Mouse (Mus musculus): ENCODE data around the gene Tubgcp6.

Gene Tubgcp6

GRCm38 (mm10) chr15:89122649-89123366 is at the start of gene Tubgcp6:
Tubgcp6 (minus strand) TSS chr15:89123112.
- peak; percentile 96 for DNase-seq

GRCm38 (mm10) chr15:89172276-89172935 is 49.5 kb upstream of the Tubgcp6 start:
- no peak for DNase-seq

- DNase-seq: no peak
These were observed 48.7 kb upstream of the Tubgcp6 start for GRCm38 (mm10) chr15:89171526-89172051.

GRCm38 (mm10) chr15:89170102-89170501 is 47.2 kb upstream of the Tubgcp6 start:
- peak; percentile 79 for DNase-seq

DNA sequence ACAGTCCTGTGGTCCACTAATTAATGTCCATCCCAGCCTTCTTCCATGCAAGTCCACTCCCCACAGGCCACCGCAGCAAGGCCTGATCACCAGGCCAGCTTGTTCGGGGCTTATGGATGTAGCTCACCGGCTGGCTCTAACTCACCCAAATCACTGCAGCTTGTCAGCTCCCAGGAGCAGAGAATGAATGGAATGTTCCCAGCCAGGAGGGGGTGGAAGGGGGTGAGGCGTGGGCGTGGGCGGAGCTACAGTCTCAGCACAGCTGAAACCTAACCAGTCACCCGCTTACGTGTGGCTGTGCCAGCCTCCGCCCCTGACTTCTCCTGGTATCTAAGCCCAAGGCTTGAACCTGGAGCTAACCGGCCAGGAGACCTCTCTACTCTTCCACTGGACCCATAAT is 46.5 kb upstream of the Tubgcp6 start:
- DNase-seq: peak; percentile 95

GRCm38 (mm10) chr15:89168922-89169321 is 46.0 kb upstream of the Tubgcp6 start:
- DNase-seq: no peak

DNA sequence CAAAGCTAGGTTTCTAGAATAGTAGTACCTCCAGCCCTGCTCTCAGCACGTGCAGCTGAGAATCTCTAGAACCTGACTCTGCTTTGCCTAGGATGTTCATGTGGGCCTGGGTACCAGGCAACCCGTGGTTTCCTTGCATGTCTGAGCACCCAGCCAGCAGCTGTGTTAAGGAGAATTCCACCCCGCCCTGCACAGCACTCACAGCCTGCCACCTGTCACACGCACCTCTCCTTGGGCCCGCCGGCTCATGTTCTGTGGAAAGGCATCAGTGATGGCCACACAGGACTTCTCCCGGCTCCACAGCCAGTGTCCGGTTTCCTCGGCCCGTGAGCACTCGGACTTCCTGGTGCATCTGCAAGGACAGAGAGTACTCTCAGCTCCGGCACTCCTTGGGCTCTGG is 42.6 kb upstream of the Tubgcp6 start:
- DNase-seq: no peak

- no peak for DNase-seq
These were observed 38.5 kb upstream of the Tubgcp6 start for GRCm38 (mm10) chr15:89161397-89161796.

DNA sequence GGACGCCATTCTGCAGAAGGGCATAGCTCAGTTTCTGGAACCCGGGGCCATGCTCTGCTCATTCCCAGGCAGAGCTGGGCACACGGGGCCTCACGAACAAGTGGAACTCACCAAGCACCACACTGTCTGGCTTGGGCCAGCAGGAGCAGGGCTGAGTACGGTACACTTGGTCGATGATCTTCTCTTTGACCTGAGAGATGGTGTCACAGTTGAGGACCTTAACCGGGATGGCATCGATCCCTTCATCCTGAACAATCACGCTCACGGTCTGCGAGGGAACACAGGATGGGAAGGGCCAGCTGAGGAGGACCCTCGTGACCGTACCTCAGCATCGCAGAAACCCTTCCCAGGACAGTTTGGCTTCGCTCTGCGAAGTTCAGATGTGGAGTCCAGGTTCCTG is 35.6 kb upstream of the Tubgcp6 start:
- DNase-seq: no peak

DNA sequence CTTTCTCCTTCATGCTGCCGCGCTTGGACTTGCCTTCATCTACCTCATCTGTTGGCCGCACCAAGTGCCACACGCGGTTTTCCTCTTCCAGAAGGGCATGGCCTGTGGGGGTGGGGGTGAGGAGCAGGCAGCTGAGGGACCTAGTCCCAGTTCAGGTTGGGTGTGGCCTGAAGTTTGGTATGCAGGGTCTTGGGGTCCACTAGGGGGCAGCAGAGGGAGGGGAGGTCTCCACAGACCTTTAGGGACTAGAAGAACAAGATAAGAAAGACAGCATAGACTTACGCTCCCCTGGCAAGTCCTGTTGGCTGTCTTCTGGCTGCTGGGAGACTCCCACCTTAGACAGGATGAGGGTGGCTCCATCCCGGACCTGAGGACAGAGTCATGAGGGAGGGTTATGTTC is 35.0 kb upstream of the Tubgcp6 start:
- peak; percentile 83 for DNase-seq

- no peak for DNase-seq
These were observed 29.4 kb upstream of the Tubgcp6 start for GRCm38 (mm10) chr15:89152312-89152711.

- no peak for DNase-seq
These were observed 27.1 kb upstream of the Tubgcp6 start for GRCm38 (mm10) chr15:89150041-89150390.

GRCm38 (mm10) chr15:89149271-89150040 is 26.5 kb upstream of the Tubgcp6 start, which contains the start of gene Mapk11:
Mapk11 (minus strand) TSS chr15:89149628.
- DNase-seq: peak; percentile 68

DNA sequence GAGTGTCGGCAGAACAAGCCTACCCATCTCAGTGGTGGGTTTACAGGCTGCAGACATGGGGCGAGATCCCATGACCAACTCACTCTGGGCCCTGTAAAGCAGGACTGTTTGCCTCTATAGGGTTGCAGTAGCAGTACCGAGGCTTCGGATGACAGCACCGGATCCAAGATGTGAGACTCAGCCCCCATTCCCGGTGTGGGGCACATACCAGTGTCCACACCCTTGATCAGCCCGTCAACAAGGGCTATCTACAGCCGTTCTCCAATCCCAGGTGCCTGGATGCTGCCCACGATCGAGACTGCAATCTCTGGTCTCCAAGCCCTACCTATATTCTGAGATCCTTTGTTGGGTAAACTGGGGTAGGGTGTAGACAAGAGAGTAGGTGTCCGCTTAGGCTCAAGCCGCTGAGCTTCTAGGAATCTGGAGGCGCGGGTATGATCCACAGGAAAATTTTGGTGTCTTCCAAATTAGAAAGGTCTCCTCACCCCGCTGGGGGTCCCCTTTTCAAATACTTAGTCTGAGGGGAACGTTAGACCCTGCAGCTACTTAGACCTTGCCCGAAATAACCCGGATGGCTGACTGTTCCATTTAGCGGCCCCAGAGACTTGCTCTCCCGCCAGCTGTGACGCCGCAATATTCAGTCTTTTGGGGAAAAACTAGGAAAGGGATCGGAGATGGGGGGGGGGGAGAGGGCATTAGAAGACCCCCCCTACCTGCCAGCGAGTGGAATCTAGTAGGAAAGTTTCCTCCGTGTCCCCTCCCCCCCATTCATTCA is 25.8 kb upstream of the Tubgcp6 start:
- no peak for DNase-seq

GRCm38 (mm10) chr15:89147895-89148294 is 25.0 kb upstream of the Tubgcp6 start:
- DNase-seq: no peak

DNA sequence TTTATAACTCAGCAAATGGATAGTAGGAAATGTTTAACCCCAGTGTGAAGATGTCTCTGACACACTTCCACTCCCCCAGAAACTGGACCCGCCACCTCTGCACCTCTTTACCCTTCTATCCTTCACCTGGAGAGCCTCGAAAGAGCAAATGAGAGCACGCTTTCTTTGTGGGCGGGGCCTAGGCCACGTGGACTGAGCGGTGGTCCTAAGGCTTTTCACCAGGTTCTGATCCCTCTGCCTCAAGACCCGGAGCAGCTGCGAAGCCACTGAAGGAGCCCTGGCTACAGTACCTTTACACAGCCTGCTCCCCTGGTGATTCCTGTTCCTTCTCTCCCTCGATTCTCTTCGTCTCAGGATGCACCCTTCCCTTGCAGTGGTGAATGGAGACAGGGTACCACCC is 24.5 kb upstream of the Tubgcp6 start:
- no peak for DNase-seq

GRCm38 (mm10) chr15:89147024-89147423 is 24.1 kb upstream of the Tubgcp6 start:
- DNase-seq: peak; percentile 60

DNA sequence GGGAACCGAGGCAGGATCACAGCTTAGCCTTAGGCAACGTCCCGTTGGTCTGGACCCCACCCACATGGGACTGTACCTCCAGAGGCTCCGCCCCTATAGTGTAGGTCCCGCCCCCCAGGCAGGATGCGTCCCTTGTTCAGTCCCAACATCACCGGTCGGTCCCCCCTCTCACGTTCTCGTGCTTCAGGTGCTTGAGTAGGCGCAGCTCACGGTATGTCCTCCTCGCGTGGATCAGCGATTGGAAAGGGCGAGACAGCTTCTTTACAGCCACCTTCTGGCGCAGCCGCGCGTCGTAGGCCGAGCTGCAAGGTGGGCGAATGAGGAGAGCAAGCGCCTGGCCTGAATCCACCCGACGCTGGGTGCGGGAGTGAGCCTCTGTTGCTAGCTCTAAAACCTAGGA is 23.6 kb upstream of the Tubgcp6 start:
- peak; percentile 60 for DNase-seq

GRCm38 (mm10) chr15:89145813-89146350 is 23.0 kb upstream of the Tubgcp6 start:
- DNase-seq: no peak

DNA sequence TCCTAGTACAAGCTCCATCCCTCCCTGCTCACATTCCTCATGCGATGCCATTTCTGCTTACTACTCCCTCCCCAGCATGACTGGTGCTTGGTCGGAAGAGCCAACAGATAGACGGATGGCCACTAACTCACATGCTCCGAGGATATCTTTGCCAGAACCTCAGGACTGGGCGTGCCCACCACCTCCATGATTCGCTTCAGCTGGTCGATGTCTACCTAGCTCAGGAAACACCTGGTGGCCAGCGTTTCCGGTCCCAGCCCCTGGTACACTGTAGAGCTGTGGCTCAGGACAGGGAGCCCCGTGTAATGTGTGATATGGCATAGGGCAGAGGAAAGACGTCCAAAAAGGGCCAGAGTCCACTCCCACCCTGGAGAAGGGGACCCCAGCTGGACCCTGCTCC is 22.1 kb upstream of the Tubgcp6 start:
- no peak for DNase-seq

DNA sequence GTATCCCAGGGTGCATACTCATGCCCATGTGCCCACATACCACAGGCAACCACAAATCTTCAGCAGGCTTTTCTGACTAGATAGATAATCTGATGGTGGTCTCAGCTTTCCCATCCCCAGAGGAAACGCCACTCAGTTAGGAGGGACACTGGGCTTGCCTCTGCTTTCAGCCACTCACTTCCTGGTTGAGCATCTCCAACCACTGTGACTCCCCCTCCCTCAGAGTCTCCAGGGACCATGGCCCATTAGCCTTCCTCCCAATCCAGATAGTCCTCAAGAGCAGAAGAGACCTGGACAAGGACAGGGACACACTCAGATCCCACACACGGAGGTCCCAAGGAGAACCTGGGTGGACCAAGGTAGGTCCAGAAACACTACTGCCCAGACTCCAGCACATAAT is 20.2 kb upstream of the Tubgcp6 start:
- no peak for DNase-seq

GRCm38 (mm10) chr15:89141905-89142304 is 19.0 kb upstream of the Tubgcp6 start:
- no peak for DNase-seq

All from kidney, postnatal 14 days (tissue).